Mouse (Mus musculus) left cerebral cortex, adult 6 months (tissue): ENCODE data around the gene Dusp27. TPM values are rescaled to one million over a fixed set of nuclear protein-coding genes. Genes with fewer than 3 reads are reported as not detected.

Source experiments
- long read RNA-seq, 2 experiments: library from polyadenylated mRNA; unstranded; transcript quantifications; one replicate each; pipeline ENCODE4 v2.0.0; 2019 to 2020
- polyA plus RNA-seq: library from polyadenylated mRNA; unstranded; fragments of <200 nt; fragmentation: Nextera tagmentation; gene quantifications from 2 replicates; pipeline ENCODE4 v1.2.3, GENCODE M21; 2021

Dusp27 gene
- 0.11 and 0.17 TPM in 2 replicates for polyA plus RNA-seq
- long read RNA-seq, experiment 1, partial matches to known transcripts = 0 of 1 reads
- long read RNA-seq, experiment 1, other reads (novel, unspliced or antisense) = 1 of 1 reads
- long read RNA-seq, experiment 2 = 0 reads

DNA sequence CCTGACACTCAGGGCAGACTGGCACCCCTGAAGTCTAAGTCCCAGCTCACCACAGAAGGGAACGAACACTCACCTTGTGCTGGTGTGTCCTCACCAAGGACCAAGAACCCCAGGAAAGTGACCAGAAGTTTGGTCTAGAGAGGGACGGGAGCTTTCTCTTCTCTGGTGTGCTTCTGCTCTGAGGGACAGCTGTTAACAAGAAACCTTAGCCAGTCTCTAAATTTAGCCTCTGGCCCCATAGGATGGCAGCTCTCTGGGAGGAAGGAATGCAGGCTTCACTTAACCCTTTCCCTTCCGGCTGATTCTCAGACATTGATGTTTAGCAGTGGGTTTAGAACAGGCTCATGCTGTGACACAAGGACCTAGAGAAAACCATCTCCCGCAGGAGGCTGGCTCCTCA, at the start of gene Dusp27:
Gene Dusp27, minus strand, starts transcription at position 204 of the 400 bp plus-strand sequence.

DNA sequence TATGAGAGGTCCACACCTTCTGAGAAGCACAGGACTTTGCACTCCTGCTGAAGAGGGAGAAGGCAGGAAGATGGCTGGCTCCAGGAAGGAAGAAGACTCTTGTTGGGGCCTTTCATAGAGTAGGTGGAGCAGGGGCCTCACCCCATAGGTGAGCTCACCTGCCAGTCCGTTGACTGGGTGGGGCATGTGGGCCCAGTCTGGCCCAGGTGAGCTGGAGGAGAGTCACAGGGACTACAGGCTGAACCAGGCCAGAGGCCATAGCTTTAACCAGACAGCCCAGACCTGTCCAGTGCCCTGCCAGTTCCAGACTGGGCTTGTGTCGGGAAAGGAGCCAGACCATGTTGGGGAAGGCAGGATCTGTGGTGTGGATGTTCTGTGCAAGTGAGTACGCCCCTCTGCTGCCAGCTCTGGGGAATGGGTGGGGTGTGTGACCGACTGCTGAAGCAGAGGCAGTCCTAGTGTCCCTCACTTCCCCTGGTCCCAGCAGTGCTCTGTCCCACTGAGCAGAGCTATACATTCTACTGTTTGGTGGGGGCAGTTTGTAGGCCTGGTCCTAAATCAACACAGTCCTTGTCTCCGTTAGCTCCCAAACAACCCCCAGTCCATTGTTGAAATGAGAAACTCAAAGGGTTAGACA, 2.6 kb upstream of the Dusp27 start, which contains the start of gene Gpa33:
Gene Gpa33, plus strand, starts transcription at position 15 of the 637 bp plus-strand sequence.

Other genes with a start within 250 kb of the Dusp27 start
- gene Pou2f1, start 125.2 kb downstream of the Dusp27 start, polyA plus RNA-seq = 7.6 and 8.0 TPM in 2 replicates
- gene Gpa33, start 2.3 kb upstream of the Dusp27 start, polyA plus RNA-seq = not detected in 2 replicates
- 0.12 TPM in 1 of 2 replicates, not detected in the other for gene Mael, start 110.8 kb upstream of the Dusp27 start, polyA plus RNA-seq
- gene Ildr2, start 126.2 kb upstream of the Dusp27 start, polyA plus RNA-seq = 8.2 and 15.2 TPM in 2 replicates